In genomic region chr5:140257439-140257838, GRCm38 (mm10) we compare ENCODE assay signal across 20 mouse cellular contexts.
DNase-seq lines count a peak whose midpoint lies in the region; ATAC-seq and TF ChIP-seq lines count a peak whose summit lies in the region.
"Had no signal": no experiment of that assay in that cellular context is flagged by ENCODE, and none has a peak within 500 bp of the region (broad histone marks: within the 10 kb centered on the region; RNA-seq: fewer than 3 reads in every experiment).

No protein-coding gene starts in this region.

- no peak for TF ChIP-seq CTCF in midbrain, postnatal 0 days (IDR thresholded peaks at IDR 0.05)
- TF ChIP-seq CTCF in CH12.LX (conservative IDR thresholded peaks at IDR 0.05 in 1 of 2, IDR thresholded peaks at IDR 0.05 in 1 of 2; ENCODE audit: low read depth in 2 of 2, low read length in 2 of 2) = no peak

- no peak overlapping the region for H3K4me2 ChIP-seq in hindbrain, embryonic 15.5 days
- no peak overlapping the region for H3K4me2 ChIP-seq in hindbrain, embryonic 13.5 days
- H3K4me2 ChIP-seq in midbrain, postnatal 0 days (ENCODE audit: low read depth, low read length, poor library complexity, severe bottlenecking) = no peak overlapping the region
- no peak overlapping the region for H3K4me2 ChIP-seq in midbrain, embryonic 16.5 days (ENCODE audit: low read length)
- H3K4me2 ChIP-seq in CH12.LX (ENCODE audit: insufficient read depth, low read depth, poor library complexity, severe bottlenecking) = no peak overlapping the region
- H3K4me2 ChIP-seq: embryonic facial prominence, embryonic 12.5 days; forebrain, embryonic 15.5 days; heart, embryonic 12.5 days; intestine, embryonic 15.5 days had no signal

- no peak for TF ChIP-seq EP300 in CH12.LX (IDR thresholded peaks at IDR 0.05; ENCODE audit: low read length)

- H3K9me3 ChIP-seq in hindbrain, embryonic 15.5 days = no peaks in the 10 kb centered on the region
- H3K9me3 ChIP-seq in hindbrain, embryonic 13.5 days = no peaks in the 10 kb centered on the region
- H3K9me3 ChIP-seq in midbrain, postnatal 0 days (ENCODE audit: low read length) = no peaks in the 10 kb centered on the region
- H3K9me3 ChIP-seq in midbrain, embryonic 16.5 days (replicated peaks; ENCODE audit: control insufficient read depth, low read length, poor library complexity, severe bottlenecking) = no peaks in the 10 kb centered on the region
- H3K9me3 ChIP-seq in CH12.LX (replicated peaks; ENCODE audit: low read length) = no peaks in the 10 kb centered on the region
- H3K9me3 ChIP-seq: embryonic facial prominence, embryonic 12.5 days; forebrain, embryonic 15.5 days; heart, embryonic 12.5 days; hindbrain, embryonic 10.5 days; intestine, embryonic 15.5 days had no signal

- WGBS in hindbrain, embryonic 15.5 days = 86% methylated on average over 5 of the region's 5 CpGs
- WGBS in hindbrain, embryonic 13.5 days = 90% methylated on average over 5 of the region's 5 CpGs
- WGBS in midbrain, postnatal 0 days = 91% methylated on average over 5 of the region's 5 CpGs
- 94% methylated on average over 5 of the region's 5 CpGs for WGBS in midbrain, embryonic 16.5 days

- in situ Hi-C loops in CH12.LX (cut with MboI; ENCODE audit: low pct_ligation_motif_present, low pct_unique_long_range_greater_than_20kb, low sequenced_read_pairs) = no loop called here

- H3K9ac ChIP-seq in hindbrain, embryonic 15.5 days = no peak overlapping the region
- no peak overlapping the region for H3K9ac ChIP-seq in hindbrain, embryonic 13.5 days
- H3K9ac ChIP-seq in midbrain, postnatal 0 days (replicated peaks; ENCODE audit: low read length, poor library complexity, severe bottlenecking) = no peak overlapping the region
- no peak overlapping the region for H3K9ac ChIP-seq in midbrain, embryonic 16.5 days (ENCODE audit: low read depth, low read length)
- H3K9ac ChIP-seq in CH12.LX (ENCODE audit: insufficient read depth, low read depth) = no peak overlapping the region
- H3K9ac ChIP-seq: embryonic facial prominence, embryonic 12.5 days; forebrain, embryonic 15.5 days; heart, embryonic 12.5 days; intestine, embryonic 15.5 days had no signal

- no peaks in the 10 kb centered on the region for H3K79me2 ChIP-seq in CH12.LX (replicated peaks; ENCODE audit: control insufficient read depth, extremely low read depth, insufficient read depth, poor library complexity, severe bottlenecking)

- H3K27ac ChIP-seq in hindbrain, embryonic 15.5 days (replicated peaks) = no peak overlapping the region
- H3K27ac ChIP-seq in hindbrain, embryonic 13.5 days = no peak overlapping the region
- H3K27ac ChIP-seq in midbrain, postnatal 0 days (ENCODE audit: low read depth, low read length) = no peak overlapping the region
- no peak overlapping the region for H3K27ac ChIP-seq in midbrain, embryonic 16.5 days (ENCODE audit: low read length)
- no peak overlapping the region for H3K27ac ChIP-seq in CH12.LX (ENCODE audit: insufficient read depth, low read depth)
- H3K27ac ChIP-seq: embryonic facial prominence, embryonic 12.5 days; forebrain, embryonic 15.5 days; intestine, embryonic 15.5 days had no signal

- H3K36me3 ChIP-seq in hindbrain, embryonic 15.5 days = no peaks in the 10 kb centered on the region; the same call in 1 of the 2 replicates
- H3K36me3 ChIP-seq in hindbrain, embryonic 13.5 days = peaks cover 22% of the 10 kb centered on the region
- H3K36me3 ChIP-seq in midbrain, postnatal 0 days (ENCODE audit: insufficient read depth, low read length) = no peaks in the 10 kb centered on the region
- no peaks in the 10 kb centered on the region for H3K36me3 ChIP-seq in midbrain, embryonic 16.5 days (ENCODE audit: control insufficient read depth, insufficient read depth, low read length)
- H3K36me3 ChIP-seq in CH12.LX (replicated peaks in 1 of 2; ENCODE audit: control insufficient read depth in 1 of 2, insufficient read depth in 1 of 2, low read length in 1 of 2) = peaks cover 8 to 95% of the 10 kb centered on the region in 2 experiments
- H3K36me3 ChIP-seq: intestine, embryonic 15.5 days had no signal

- H3K4me3 ChIP-seq in hindbrain, embryonic 15.5 days = no peak overlapping the region
- no peak overlapping the region for H3K4me3 ChIP-seq in hindbrain, embryonic 13.5 days
- H3K4me3 ChIP-seq in midbrain, postnatal 0 days (ENCODE audit: low read depth, low read length) = no peak overlapping the region
- no peak overlapping the region for H3K4me3 ChIP-seq in midbrain, embryonic 16.5 days (ENCODE audit: low read depth, low read length)
- H3K4me3 ChIP-seq in CH12.LX (replicated peaks in 1 of 3; ENCODE audit: low read depth in 2 of 3, low read length in 2 of 3, poor library complexity in 1 of 3) = no peak overlapping the region
- H3K4me3 ChIP-seq: embryonic facial prominence, embryonic 12.5 days; forebrain, embryonic 15.5 days; heart, adult 2 months; heart, embryonic 12.5 days; hindbrain, embryonic 10.5 days; intestine, embryonic 15.5 days had no signal

- no peak for TF ChIP-seq RAD21 in CH12.LX (IDR thresholded peaks at IDR 0.05; ENCODE audit: low read depth, low read length)

- peak; percentile 49; the same call in 1 of the 2 replicates for ATAC-seq in hindbrain, embryonic 15.5 days (ENCODE audit: low FRiP score, low read depth)
- ATAC-seq in hindbrain, embryonic 13.5 days (ENCODE audit: low FRiP score) = no peak
- no peak for ATAC-seq in midbrain, postnatal 0 days (ENCODE audit: low FRiP score)
- no peak for ATAC-seq in midbrain, embryonic 16.5 days
- ATAC-seq: CD4-positive, CD25-positive, alpha-beta regulatory T cell, adult 4 months; forebrain, embryonic 15.5 days; intestine, embryonic 15.5 days had no signal

- H3K4me1 ChIP-seq in hindbrain, embryonic 15.5 days (replicated peaks) = no peaks in the 10 kb centered on the region
- H3K4me1 ChIP-seq in hindbrain, embryonic 13.5 days (replicated peaks) = peaks cover 8% of the 10 kb centered on the region
- no peaks in the 10 kb centered on the region for H3K4me1 ChIP-seq in midbrain, postnatal 0 days (ENCODE audit: insufficient read depth, low read length)
- H3K4me1 ChIP-seq in midbrain, embryonic 16.5 days (ENCODE audit: control insufficient read depth, insufficient read depth, low read length) = no peaks in the 10 kb centered on the region
- H3K4me1 ChIP-seq in CH12.LX (ENCODE audit: control insufficient read depth in 1 of 2, insufficient read depth in 2 of 2) = peaks cover 0 to 39% of the 10 kb centered on the region in 2 experiments; a peak in 2 of 4 replicates
- H3K4me1 ChIP-seq: embryonic facial prominence, embryonic 12.5 days; forebrain, embryonic 15.5 days; heart, embryonic 12.5 days; intestine, embryonic 15.5 days had no signal

- dilution Hi-C loops in CH12.LX (cut with MboI; ENCODE audit: extremely low pct_ligation_motif_present, extremely low pct_unique_long_range_greater_than_20kb, low sequenced_read_pairs) = no loop called here

- DNase-seq in midbrain, postnatal 0 days (ENCODE audit: low spot score) = peak; percentile 48
- DNase-seq in 3T3-L1 (ENCODE audit: low read depth, low spot score) (peak; percentile 20), CH12.LX (ENCODE audit: extremely low read depth) (peak; percentile 38)
- DNase-seq in lung, postnatal 14 days = no peak
- no peak for DNase-seq in gastrocnemius, postnatal 25 days
- DNase-seq: adrenal gland, postnatal 10 days; B cell, adult 2 months; cerebellum, adult 11 months; cerebellum, adult 8-10 months; cerebellum, postnatal 14 days; heart, adult 2 months had no signal

- no peaks in the 10 kb centered on the region for H3K27me3 ChIP-seq in hindbrain, embryonic 15.5 days
- H3K27me3 ChIP-seq in hindbrain, embryonic 13.5 days = no peaks in the 10 kb centered on the region
- H3K27me3 ChIP-seq in midbrain, postnatal 0 days (ENCODE audit: insufficient read depth, low read length) = no peaks in the 10 kb centered on the region
- H3K27me3 ChIP-seq in midbrain, embryonic 16.5 days (ENCODE audit: control insufficient read depth, insufficient read depth, low read depth, low read length) = no peaks in the 10 kb centered on the region
- H3K27me3 ChIP-seq in CH12.LX (replicated peaks) = no peaks in the 10 kb centered on the region
- H3K27me3 ChIP-seq: embryonic facial prominence, embryonic 12.5 days; forebrain, embryonic 15.5 days; intestine, embryonic 15.5 days had no signal

- TF ChIP-seq POLR2A in CH12.LX (IDR thresholded peaks at IDR 0.05; ENCODE audit: low read depth, low read length) = no peak

TF ChIP-seq in CH12.LX, 34 proteins besides CTCF, POLR2A, EP300 and RAD21:
- TF ChIP-seq TBP (conservative IDR thresholded peaks at IDR 0.05; ENCODE audit: low read depth, low read length) = no peak
- TF ChIP-seq SMC3 (IDR thresholded peaks at IDR 0.05; ENCODE audit: low read depth, low read length) = no peak
- peak; percentile 29; the same call in 1 of the 2 replicates for TF ChIP-seq ETS1 (conservative IDR thresholded peaks at IDR 0.05; ENCODE audit: low read depth, low read length)
TF ChIP-seq in CH12.LX: peak in this region for 1.

Comparison
In these comparisons a context has a peak if more than half of its experiments do, and no peak if none do; other contexts are left out.
1. DNase-seq: peak in midbrain, postnatal 0 days (single experiment), 3T3-L1 (single experiment) and CH12.LX (single experiment); none in lung, postnatal 14 days (single experiment) and gastrocnemius, postnatal 25 days (single experiment).